In the genomic region with DNA sequence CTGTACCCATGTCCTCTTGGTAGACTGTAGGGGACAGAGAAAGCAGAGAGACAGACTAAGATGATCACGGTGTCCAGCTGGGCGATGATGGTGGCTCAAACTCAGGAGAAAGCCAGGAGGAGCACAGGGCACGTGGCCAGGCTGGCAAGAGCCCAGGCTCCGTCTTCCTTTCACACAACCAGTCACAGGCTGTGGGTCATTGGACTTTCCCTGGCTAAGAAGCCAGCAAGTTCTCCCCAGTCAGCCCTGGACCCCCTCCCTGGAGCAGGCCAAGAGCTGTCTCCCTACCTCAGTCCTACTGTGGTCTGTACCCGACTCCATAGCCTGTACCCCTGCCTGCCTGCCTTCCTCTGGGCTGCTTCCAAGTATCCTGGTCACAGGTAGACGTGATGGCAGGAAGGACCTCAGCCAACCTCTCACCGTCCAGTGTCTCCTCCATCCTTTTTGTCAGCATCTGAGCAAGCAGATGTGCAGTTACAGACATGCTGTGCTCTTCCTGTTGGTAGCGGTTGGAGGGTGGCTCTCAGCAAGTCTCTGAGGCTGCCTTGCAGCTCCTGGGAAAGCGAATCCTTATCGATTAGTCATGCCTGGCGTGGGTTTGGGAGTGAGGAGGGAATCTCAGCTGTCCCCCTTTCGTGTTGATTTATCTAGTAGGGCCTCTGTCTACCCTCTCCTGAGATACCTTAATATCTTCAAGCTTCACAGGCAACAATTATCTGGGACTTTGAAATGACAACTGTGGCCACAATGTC, we compare ENCODE assay signal across 8 mouse cellular contexts.
DNase-seq lines count a peak whose midpoint lies in the region; ATAC-seq and TF ChIP-seq lines count a peak whose summit lies in the region.

No protein-coding gene starts in this region.

- 0 out of 2 replicates have a peak overlapping the region, but pooled peaks have one; percentile 13 for H3K27ac ChIP-seq in stomach, postnatal 0 days (replicated peaks)

- H3K4me2 ChIP-seq in stomach, postnatal 0 days (replicated peaks; ENCODE audit: low read depth) = no peak overlapping the region

- H3K27me3 ChIP-seq in stomach, postnatal 0 days (ENCODE audit: control insufficient read depth, insufficient read depth, low read length) = no peaks in the 10 kb centered on the region

- H3K9me3 ChIP-seq in stomach, postnatal 0 days (ENCODE audit: control insufficient read depth, low read length) = no peaks in the 10 kb centered on the region

- H3K9ac ChIP-seq in stomach, postnatal 0 days (ENCODE audit: low read length) = no peak overlapping the region

- H3K4me1 ChIP-seq in stomach, postnatal 0 days (replicated peaks; ENCODE audit: control insufficient read depth, insufficient read depth) = no peaks in the 10 kb centered on the region; the same call in 1 of the 2 replicates

- H3K4me3 ChIP-seq in stomach, postnatal 0 days (ENCODE audit: low read depth, low read length) = no peak overlapping the region

- ATAC-seq in stomach, postnatal 0 days (ENCODE audit: low FRiP score, low TSS enrichment) = no peak
- no peak for ATAC-seq in CD4-positive, CD25-positive, alpha-beta regulatory T cell, adult 4 months

- DNase-seq in adrenal gland, adult (ENCODE audit: inconsistent age in 2 of 2, low spot score in 1 of 2) = peak; percentile 53 to 82
- no peak for DNase-seq in adrenal gland, postnatal 4 days (ENCODE audit: low spot score in 2 of 2)
- peak; percentile 27 to 29 for DNase-seq in left cerebral cortex, postnatal 25 days (ENCODE audit: low spot score in 2 of 2)
- no peak for DNase-seq in left cerebral cortex, adult 8-10 months (ENCODE audit: low spot score in 2 of 2)
- DNase-seq in brain, embryonic 14.5 days (ENCODE audit: low read depth) = peak; percentile 48
- peak; percentile 75 for DNase-seq in kidney, postnatal 10 days
- no peak for DNase-seq in stomach, postnatal 0 days (ENCODE audit: low spot score)

- WGBS in stomach, postnatal 0 days = 63% methylated on average over 12 of the region's 12 CpGs

- no peak for TF ChIP-seq POLR2A in brain, embryonic 14.5 days (IDR thresholded peaks at IDR 0.05; ENCODE audit: borderline replicate concordance, extremely low read depth, insufficient read depth, insufficient read length, poor library complexity, severe bottlenecking)

- no peaks in the 10 kb centered on the region for H3K36me3 ChIP-seq in stomach, postnatal 0 days (ENCODE audit: control insufficient read depth, insufficient read depth, low read length)

- no peak for TF ChIP-seq CTCF in brain, embryonic 14.5 days (IDR thresholded peaks at IDR 0.05; ENCODE audit: borderline replicate concordance, extremely low read depth, insufficient read depth, insufficient read length)
- TF ChIP-seq CTCF in stomach, postnatal 0 days (IDR thresholded peaks at IDR 0.05; ENCODE audit: low read depth) = no peak

- no peak for TF ChIP-seq EP300 in stomach, postnatal 0 days (optimal IDR thresholded peaks at IDR 0.05)

- intact Hi-C loops in left cerebral cortex, postnatal 25 days (cut with DNase I) = no loop called here

Comparison
In these comparisons a context has a peak if more than half of its experiments do, and no peak if none do; other contexts are left out.
1. DNase-seq: peak in adrenal gland, adult (2 of 2), left cerebral cortex, postnatal 25 days (2 of 2), brain, embryonic 14.5 days (single experiment) and kidney, postnatal 10 days (single experiment); none in adrenal gland, postnatal 4 days (0 of 2), left cerebral cortex, adult 8-10 months (0 of 2) and stomach, postnatal 0 days (single experiment).